Comparison of ENCODE assay signal across 22 mouse cellular contexts in the genomic region with DNA sequence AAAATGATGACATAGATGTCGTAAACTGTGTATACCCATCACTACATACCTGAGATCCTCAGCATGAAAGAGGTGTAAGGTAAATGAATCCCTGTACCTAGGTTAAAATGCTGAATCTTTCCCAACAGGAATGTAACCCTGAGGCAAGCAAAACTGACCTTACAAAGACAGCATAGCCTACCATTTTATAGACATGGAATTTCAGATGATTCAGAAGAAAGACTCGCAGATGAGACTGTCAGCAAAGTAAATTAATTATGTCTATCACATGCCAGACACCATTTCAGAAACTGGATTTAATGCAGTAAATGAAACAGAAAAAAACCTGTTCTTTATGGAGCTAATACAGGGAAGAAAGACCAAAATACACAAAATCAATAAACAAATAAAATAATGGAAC.
"Had no signal": no experiment of that assay in that cellular context is flagged by ENCODE, and none has a peak within 500 bp of the region (broad histone marks: within the 10 kb centered on the region; RNA-seq: fewer than 3 reads in every experiment).

No protein-coding gene starts in this region.

- DNase-seq: heart, postnatal 10 days; heart, postnatal 14 days; heart, postnatal 36 days; heart, postnatal 4 days; kidney, adult 18-20 months; kidney, postnatal 10 days; kidney, postnatal 4 days; layer of hippocampus, adult 9-11 months; layer of hippocampus, postnatal 36 days had no signal

- ATAC-seq: hindbrain, embryonic 16.5 days; hindbrain, postnatal 0 days; inflammation-experienced regulatory T-cells, adult 6 months; intestine, embryonic 15.5 days; intestine, embryonic 16.5 days; intestine, postnatal 0 days had no signal

- H3K27me3 ChIP-seq: heart, embryonic 12.5 days; heart, embryonic 13.5 days; heart, embryonic 15.5 days; hindbrain, embryonic 12.5 days; hindbrain, embryonic 13.5 days; hindbrain, embryonic 15.5 days; intestine, embryonic 15.5 days; kidney, embryonic 15.5 days had no signal
